Mouse (Mus musculus) megakaryocyte-erythroid progenitor cell, adult 5-6 weeks (primary cell): ENCODE results near the gene Gm5134. TPM values are rescaled to one million over a fixed set of nuclear protein-coding genes. Genes with fewer than 3 reads are reported as not detected.
"Not testable (repeated sequence)": the region's sequence is repeated elsewhere in the genome, so short reads cannot be mapped to it uniquely, and the experiment has no call there.

Experiments
- ATAC-seq: replicated peaks from 2 replicates; pipeline ENCODE4 v1.8.0; 2016; ENCODE audit warnings: mild to moderate bottlenecking, inconsistent platforms; ENCODE audit not compliant: severe bottlenecking, poor library complexity, low FRiP score, low TSS enrichment
- total RNA-seq, 2 experiments: library from RNA; stranded (forward) in 1 of 2; stranded (reverse) in 1 of 2; fragments of 200-1000, 215-1000 nt in 1 of 2; fragments of >200 nt in 1 of 2; fragmentation: Nextera tagmentation in 1 of 2; gene quantifications; 2 replicates each; pipeline ENCODE4 v1.2.3; 2014 to 2017

Gm5134 gene
- total RNA-seq, 2 experiments from 2014 or later, result 1.4 TPM; not detected in 1

DNA sequence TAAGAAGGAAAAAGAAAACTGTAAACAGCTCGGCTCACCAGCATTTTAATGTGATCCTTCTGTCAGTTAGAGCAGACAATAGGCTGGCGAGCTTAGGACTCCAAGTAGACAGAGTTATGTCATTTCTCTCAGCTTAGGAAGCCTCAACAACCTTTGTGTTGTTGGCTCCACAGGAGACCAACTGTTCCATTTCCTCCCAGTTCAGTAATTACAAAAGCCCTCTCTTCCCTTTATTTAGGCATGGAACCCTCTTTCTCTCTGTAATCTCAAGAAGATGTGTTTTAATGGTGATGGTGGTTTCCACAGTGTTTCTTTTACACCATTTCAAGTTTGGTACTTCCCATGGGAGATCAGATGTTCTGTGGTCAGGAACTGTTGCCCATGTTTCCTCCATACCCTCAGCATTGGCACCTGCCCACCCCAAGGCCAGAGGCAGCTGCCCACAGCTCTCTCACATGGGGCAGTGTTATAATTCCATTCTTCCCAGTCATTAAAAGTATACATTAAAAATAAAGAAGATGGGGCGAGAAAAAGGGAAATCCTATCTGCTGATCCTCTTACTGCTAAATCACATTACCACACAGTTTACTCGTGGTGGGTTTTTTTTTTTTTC lies 36.2 kb downstream of the Gm5134 start:
- no peak for ATAC-seq

DNA sequence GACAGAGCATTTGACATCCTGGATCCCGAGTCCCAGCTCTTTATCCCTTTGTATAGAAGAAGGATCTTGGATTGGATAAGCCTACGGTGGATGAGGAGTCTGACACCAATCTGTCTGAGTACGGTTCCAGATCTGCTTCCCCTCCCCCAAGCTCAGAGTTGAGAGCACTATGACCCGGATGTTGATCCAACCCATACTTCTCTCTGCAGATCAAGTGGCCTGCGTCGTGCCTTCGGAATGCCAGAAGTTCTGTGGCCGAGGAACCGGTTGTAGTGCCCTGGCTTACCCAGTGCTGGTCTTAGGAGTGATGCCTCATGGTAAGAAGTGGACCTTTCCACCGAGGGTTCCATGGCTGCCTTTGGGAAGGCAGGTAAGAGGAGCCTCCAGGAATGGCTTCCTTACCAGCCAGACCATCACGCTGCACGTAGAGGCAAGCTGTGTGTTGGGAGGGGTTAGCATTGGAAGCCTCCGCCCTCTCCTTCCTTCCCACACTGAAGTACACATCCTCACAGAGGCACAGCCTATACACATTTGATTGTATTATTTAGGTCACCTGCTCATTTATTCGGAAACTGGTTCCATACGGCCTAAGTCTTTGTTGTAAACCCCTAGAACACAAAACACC lies 39.4 kb downstream of the Gm5134 start:
- no peak for ATAC-seq

GRCm38 (mm10) chr10:75994531-75995210 lies 40.4 kb downstream of the Gm5134 start:
- ATAC-seq, result not testable (repeated sequence)

- ATAC-seq, result no peak
Observed at GRCm38 (mm10) chr10:75995463-75995862, 41.1 kb downstream of the Gm5134 start.

GRCm38 (mm10) chr10:75996315-75996714 lies 42.0 kb downstream of the Gm5134 start:
- ATAC-seq, result no peak

DNA sequence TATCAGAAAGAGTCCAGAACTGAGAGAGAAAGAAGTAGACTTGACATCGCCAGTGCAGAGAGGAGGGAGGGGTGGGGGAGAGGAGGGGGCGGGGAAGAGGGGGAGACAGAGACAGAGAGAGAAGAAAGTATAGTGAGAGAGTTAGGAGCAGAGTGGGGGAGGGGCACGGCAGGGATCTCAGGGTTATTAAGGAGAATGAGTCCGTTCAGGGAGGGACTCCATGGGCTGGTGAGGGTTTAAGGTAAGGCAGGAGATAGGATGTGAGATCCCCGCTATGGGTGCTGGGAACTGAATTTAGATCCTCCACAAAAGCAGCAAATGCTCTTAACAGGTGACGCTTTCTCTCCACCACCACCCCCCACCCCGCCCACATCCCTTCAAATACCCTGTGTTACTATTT lies 46.8 kb downstream of the Gm5134 start:
- ATAC-seq, result no peak

DNA sequence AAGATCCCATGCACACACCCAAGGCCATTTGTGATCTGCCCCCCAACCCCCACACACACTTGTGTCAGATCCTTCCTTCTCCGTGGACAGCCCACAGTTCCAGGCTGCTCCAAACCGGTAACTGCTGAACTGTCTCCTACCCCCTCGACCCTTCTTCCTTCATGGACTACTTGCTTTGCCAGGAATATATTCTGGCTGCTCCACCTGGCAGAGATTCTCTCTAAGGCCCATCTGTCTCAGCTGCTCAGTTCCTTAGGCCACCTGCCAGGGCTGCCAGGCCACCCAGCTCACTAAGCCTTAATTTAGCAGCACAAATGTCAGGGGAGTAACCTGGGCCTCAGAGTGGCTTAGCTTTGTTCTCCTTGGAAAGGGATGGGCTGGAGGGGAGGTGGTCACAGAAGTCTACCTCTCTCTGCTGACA lies 47.8 kb downstream of the Gm5134 start:
- no peak for ATAC-seq

GRCm38 (mm10) chr10:76002615-76003014 lies 48.3 kb downstream of the Gm5134 start:
- ATAC-seq, result no peak

- no peak for ATAC-seq
Observed at GRCm38 (mm10) chr10:76003221-76003620, 48.9 kb downstream of the Gm5134 start.

DNA sequence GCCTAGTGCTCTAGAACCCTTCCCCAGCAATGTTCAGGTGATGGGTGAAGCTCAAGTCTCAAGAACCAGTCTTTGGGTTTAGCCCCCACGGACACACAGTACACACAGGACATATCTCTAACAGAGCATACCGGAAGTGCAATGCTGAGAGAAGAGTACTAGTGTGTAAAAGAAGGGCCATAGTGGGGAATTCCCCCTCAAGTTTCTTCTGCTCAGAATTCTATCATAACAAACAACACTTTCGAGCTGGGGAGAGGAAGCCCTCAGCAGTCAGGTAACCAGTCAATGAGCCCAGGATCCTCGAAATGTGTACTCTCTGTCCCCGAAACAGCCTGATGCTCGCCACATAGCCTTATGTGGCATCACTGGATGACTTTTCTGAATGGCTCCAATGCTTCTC lies 52.1 kb downstream of the Gm5134 start:
- ATAC-seq, result no peak

DNA sequence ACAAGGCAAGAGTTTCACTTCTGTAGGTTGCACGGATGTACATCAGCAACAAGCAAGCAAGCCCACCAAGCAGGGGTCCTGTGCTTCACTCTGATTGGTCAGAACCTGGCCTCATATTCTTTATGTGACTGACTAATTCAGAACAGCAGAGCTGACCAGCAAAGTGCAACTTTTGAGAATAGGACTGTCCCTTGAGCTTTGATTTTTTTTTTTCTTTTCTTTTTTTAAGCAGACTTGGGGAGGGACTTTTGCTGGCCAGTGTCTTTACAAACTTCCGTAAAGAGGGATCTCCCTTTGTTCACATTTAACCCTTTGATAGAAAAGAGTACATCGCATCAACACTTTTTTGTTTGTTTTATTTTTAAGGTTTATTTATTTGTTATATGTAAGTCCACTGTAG lies 55.5 kb downstream of the Gm5134 start:
- ATAC-seq, result no peak

DNA sequence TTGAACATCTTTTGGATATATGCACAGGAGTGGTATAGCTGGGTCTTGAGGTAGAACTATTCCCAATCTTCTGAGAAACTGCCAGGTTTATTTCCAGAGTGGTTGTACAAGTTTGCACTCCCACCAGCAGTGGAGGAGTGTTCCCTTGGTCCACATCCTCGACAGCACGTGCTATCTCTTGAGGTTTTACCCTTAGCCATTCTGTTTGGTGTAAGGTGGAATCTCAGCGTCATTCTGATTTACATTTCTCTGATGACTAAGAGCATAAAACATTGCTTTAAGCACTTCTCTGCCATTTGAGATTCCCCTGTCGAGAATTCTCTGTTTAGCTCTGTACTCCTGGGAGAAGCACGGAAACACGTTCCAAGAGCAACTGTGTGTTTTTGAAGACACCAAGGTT lies 58.6 kb downstream of the Gm5134 start:
- ATAC-seq, result no peak

DNA sequence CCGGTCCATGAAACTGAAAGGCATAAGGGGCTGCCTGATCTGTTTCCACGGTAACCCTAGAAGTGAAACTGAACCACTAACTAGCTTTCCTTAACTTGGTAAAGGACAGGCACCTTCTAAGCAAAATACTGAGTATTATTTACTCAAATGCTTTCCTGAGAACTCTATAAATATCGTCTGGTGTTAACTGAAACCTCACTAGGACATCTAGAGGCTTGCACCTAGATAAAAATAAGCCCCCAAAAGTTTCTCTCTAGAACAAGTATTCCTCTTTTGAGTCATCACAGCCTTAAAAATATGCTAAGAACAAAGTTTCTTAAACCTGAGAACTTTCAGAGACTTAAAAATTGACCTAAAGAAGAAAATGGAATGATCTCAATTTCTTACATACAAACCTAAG lies 62.6 kb downstream of the Gm5134 start:
- no peak for ATAC-seq

DNA sequence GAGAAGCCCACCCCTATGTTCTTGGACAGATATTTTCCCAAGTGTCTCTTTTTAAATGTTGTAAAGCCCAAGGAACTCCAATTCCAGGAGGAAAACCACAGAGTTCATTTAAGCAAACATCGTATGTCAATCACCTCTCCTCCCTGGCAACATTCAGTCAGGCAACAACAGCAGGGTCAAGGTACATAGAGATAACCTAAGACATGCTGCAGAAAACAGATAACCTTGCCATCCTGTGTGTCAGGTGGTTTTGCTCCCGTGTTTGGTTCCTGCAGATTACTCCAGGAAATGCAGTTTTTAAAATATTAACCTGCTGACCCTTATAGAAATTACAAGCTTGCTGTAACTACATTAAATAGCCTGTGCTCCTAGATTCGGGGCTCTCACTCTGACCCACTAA lies 67.4 kb downstream of the Gm5134 start:
- peak; percentile 68; the same call in 1 of the 2 replicates for ATAC-seq

- ATAC-seq, result no peak
Observed at GRCm38 (mm10) chr10:76023921-76024320, 69.6 kb downstream of the Gm5134 start.

GRCm38 (mm10) chr10:76025470-76026190 lies 71.3 kb downstream of the Gm5134 start:
- no peak for ATAC-seq

- no peak for ATAC-seq
Observed at GRCm38 (mm10) chr10:76027127-76028015, 73.1 kb downstream of the Gm5134 start.

GRCm38 (mm10) chr10:76028016-76028366 lies 73.7 kb downstream of the Gm5134 start:
- ATAC-seq, result no peak

- no peak for ATAC-seq
Observed at GRCm38 (mm10) chr10:76028396-76028795, 74.1 kb downstream of the Gm5134 start.
